Mouse (Mus musculus): ENCODE results near the gene Grik2.
"Not testable (repeated sequence)": the region's sequence is repeated elsewhere in the genome, so short reads cannot be mapped to it uniquely, and the experiment has no call there.

Grik2 gene

DNA sequence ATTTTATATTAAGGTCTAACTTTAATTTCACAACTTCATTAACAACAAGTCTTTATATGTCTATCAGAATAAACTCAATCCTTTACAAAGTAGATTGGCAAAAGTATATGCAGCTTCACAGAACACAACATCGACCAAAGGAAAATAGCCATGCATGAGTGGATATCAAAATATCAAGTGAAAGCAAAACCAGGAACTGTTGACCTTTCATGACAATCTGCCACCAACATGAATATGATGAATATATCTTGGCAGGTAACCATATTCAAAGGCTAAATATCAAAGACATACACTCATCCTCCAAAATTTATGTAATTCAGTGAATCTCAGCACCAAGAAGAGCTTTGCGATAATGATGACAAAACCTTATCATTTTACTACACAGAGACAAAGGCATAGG lies 141.4 kb downstream of the Grik2 start:
- no peak for DNase-seq (ENCODE audit: low spot score)

DNA sequence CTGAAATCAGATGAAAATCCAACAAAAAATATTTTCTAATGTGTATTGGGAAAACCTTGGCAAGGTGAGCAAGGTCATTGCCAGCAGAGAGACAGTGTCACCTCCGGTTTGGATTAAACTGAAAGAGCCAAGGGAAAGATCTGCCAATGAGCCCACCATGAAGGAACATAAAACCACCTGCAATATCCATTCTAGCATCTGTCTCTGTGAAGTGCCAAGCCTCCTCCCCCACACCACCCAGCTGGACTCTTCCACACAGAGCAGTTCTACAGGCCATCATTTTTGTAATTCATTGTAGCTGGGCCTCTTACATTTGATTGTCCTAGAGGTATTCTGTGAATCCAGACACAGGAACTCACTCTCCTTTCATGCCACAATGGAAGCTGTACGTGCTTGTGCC lies 148.7 kb downstream of the Grik2 start:
- DNase-seq (ENCODE audit: low spot score) = no peak

DNA sequence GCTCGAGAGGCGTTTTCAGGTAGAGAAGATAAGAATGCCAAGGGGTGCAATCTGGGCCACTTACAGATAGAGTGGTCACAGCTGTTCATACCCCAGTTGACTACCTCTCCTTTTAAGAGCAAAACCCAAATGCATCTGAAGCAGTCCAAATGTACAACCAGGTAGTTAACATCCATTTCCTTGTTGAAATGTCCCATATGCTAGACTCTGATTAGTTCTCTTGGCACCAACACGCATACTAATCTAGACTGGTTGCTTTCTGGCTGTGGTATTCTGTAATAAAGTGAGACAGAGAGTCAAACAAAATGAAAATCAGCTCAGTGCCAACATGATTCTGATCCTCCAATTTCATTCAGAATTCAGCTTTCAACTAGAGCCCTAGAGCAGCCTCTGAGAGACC lies 164.6 kb downstream of the Grik2 start:
- no peak for DNase-seq (ENCODE audit: low spot score)

DNA sequence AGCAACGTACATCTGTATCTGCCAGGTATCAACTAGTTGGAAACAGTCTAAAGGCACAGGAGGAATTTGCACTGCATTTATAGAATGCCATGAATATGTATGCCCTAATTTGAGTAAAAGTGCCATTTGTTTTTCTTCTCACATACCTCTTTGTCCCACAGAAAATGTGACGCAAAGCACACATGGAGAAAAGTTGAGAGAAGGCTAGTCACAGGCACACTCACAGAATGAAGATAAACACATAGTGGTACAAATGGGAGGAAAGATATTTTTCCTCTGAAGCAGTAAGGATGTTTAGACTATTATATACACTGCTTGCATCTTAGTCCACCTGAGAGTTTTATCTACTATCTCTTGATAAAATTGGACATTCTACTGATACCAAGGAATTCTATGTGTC lies 190.9 kb downstream of the Grik2 start:
- no peak for DNase-seq (ENCODE audit: low spot score)

DNA sequence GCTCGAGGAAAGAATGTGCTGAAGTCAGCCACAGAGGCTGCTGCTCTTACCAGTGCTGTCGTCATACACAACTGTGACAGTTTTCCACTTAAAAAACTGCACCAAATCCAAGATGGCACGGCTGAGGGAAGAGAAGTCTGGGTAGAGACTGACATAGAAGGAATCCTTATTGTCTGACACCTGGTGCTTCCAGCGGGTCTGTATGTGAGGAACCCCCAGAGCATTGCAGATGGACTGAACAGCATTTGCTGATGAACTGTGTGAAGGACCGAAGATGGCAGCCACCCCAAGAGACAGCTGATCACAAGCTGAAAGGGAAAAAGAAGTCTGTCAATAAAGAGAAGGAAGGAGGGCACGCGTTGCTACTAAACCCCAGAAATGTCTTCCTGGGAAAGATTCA lies 215.1 kb downstream of the Grik2 start:
- DNase-seq (ENCODE audit: low spot score) = no peak

DNA sequence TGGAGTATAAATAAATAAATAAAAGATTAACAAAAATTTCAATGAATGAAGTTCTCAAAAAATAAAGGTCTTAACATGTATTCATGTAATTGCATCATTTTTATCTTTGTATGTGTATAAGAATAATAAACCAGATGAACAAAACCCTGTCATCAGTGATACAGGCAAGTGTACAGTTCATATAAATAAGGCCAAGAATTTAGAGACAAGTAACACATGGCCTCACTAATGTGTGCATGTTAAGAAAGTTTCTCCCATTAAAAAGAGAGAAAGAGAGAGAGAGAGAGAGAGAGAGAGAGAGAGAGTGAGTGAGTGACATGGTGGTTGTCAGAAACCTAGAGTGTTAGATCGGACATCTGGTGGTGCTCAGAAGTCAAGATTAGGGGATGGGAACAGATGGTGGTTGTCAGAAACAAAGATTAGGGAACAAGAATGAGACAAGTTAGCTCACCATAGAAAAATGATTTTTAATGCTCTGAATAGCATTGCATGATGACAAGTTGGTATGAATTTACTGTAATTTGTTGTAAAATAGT lies 228.6 kb downstream of the Grik2 start:
- no peak for DNase-seq (ENCODE audit: low spot score)

DNA sequence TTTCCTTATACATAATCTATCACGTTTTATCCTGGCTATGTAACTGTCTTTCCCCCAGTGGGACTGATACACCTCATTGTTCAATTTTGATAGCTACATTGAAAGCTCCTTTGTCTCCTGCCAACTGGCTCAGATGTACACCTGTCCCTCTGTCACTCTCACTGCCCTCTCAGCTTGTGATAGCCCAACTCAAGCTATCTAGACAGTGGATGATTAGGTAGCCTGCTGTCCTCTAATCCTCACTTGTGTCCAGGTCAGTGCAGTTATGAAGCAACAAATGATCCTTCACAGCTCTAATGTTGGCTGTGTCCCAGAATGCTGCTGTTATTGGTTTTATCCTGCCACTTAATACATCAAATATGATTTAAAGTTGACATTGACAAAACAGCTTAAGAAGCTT lies 246.3 kb downstream of the Grik2 start:
- no peak for DNase-seq (ENCODE audit: low spot score)

DNA sequence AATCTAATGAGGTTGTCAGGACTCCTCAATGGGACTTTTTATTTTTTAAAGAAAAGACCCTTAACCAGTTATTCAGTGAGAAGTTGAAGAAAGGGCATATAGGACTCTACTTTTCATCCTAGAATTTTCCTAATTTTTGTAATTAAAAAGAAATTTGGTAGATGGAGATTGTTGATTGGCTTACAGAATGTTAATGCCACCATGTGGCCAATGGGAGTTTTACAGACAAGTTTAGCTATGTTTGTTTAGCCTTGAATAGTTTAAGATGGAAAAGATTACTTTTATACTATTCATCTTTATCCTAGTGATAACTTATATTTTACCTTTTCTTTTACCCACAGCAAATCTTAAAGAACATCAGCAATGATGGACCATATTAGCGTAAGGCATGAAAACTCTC lies 268.8 kb downstream of the Grik2 start:
- no peak for DNase-seq (ENCODE audit: low spot score)

DNA sequence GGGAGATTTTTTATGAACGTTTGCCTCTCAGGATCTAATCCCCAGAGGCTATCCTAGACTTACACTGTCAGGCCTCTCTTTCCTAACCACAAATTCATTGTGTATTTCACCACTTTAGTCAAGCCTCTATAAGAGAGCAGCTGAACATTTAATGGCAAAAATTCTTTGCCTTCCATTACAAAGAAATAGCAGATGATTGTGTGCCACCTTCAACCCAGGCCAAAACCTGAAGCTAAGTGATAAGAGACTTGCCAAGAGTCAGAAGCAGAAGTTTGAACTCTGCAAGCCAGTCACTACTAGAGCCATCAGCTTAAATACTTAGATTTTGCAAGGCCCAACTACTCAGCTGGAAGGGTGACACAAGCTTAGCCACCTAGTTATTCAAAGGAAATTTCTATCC lies 287.9 kb downstream of the Grik2 start:
- DNase-seq (ENCODE audit: low spot score) = no peak

DNA sequence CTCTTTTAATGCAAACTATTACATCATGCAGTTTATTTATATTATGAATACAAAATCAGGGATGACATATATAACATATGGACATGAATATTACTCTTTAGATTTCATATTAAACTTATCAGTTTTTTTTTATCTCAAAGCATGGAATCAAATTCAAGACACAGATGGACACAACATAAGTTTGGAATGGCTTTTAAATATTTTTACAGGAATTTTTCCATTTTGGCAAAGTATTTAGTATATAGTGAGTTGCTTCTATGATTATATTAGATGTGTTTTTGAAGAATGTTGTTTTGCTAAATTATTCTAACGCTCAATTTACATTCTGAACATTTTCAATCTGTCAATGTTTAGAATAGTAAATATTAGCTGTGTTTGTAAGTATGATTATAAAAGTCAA lies 291.3 kb downstream of the Grik2 start:
- DNase-seq (ENCODE audit: low spot score) = no peak

DNA sequence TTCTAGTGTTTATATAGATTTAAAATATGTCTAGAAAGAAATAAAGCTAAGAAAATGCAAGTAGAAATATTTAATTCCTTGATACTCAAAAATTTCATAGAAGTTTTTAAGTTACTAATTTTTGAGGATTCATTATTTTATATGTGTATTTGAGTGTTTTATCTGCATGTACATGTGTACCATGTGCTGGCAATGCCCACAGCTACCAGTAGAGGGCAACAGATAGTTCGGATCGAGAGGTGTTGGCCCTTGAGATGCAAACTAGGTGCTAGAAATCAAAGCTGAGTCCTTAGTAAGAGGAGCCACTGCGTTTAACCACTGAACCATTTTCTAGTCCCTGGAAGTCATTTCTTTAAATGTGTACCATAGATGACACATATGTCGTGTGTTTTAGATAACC lies 307.1 kb downstream of the Grik2 start:
- DNase-seq (ENCODE audit: low spot score) = no peak

DNA sequence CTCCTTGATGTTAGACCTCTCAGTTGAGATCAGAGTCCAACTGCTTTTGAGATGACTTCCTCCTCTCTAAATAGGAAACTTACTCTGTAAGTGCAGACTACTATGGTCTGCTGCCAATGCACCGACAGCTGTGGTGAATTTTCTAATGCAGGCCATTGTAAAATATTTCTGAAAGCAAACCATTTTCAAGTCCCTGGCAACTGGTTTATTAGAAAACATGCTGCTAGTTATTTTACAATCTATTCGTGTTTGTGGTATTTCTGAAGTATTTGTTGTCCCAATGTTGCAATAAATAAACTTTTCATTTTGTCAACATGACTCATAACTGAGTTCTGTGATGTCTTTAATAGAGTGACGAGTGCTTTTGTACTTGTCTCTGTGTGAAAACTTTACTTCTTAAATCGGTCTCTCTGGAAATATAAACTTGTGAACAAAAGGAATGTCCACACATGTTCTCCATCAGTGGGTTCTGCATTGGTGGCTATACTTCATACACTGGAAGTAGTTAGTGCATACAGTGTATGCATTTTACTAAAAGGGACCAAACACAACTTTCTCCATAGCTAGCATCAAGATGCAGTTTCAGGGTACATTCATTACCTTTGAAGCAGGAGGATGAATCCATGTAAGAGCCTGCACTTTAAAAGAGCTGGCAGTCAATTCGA lies 308.3 kb downstream of the Grik2 start:
- DNase-seq (ENCODE audit: low spot score) = no peak

DNA sequence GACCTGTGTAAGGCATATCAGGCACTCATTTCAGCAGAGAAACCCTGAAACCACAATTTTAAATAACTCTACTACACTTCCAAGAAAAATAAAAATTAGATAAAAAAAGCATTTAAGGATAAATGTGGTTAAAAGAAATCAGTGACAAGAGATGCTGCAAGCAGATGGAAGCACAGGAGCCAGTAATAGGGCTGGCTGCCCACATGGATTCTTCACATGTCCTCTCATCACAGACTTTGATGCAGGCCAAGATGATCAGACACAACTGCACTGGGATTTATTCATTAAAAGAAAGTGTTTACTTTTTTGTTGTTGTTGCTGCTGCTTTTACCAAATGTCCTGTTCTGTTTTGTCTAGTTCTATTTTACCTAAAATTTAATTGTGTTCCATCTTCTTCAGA lies 315.0 kb downstream of the Grik2 start:
- no peak for DNase-seq (ENCODE audit: low spot score)

DNA sequence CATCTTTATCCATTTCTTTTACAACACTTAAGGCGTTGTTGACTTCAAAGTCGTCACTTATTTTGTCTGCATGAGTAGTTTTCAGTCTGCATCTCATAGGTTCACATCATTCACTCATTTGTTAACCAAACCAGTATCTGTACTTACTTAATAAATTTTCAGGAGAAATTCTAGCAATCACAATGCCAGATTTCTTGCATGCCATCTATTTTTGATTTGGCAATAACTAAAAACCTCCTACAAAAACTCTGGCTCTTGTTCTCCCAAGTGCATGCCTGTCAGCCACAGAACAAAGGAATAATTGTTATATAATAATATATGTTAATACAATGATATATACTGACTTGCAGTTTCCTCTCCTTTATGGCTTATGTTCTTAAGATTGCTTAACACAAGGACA lies 331.8 kb downstream of the Grik2 start:
- no peak for DNase-seq (ENCODE audit: low spot score)

DNA sequence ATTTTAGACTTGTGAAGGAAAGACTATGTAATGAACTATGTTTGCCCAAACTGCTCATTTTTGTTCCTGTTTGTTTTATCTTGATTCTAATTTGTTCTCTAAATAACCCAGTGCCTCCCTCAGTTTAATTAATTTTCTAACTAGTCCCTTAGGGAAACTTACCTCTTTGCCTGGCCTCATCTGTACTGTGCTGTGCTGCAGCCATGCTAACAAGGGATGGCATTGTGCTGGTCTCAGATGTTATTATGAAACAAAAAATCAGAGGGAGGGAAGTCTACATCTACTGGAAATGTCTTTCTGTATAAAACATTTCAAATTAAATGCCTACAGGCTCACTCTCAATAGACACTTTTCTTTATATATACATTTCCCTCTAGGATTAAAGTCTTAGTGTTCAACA lies 335.0 kb downstream of the Grik2 start:
- no peak for DNase-seq (ENCODE audit: low spot score)

DNA sequence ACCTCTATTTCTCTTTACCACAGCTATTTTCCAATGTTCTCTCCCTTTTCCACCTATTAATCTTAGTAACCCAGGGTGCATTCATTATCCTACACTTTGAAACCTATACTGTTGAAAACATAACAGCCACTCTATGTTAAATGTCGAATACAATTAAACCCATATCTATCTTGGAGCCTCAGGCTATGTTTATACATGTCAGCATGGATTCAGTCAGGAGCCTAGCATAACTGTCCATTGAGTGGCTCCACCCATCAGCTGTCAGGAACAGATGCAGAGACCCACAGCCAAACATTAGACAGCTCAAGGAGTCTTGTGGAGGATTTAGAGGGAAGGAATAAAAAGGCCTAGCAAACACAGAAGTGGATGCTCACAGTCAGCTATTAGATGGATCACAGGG lies 347.2 kb downstream of the Grik2 start:
- no peak for DNase-seq (ENCODE audit: low spot score)

DNA sequence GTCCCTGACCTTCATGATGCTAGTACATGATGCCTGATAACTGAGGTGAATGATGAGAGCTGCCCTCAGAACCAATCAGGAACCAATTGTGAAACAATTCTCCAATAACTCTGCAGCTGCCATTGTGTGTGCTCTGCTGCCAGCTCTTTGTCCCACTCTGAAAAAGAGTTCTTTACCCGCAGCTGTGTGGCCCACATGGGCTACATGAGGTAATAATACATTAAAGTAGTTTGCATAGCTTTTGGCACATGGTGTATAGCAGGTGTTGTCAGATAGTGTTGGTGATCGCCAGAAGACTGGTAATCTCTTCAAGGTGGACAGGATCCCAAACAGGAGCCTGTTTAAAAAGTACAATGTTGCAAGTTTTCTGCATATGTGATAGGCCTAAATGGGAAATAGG lies 351.5 kb downstream of the Grik2 start:
- no peak for DNase-seq (ENCODE audit: low spot score)

DNA sequence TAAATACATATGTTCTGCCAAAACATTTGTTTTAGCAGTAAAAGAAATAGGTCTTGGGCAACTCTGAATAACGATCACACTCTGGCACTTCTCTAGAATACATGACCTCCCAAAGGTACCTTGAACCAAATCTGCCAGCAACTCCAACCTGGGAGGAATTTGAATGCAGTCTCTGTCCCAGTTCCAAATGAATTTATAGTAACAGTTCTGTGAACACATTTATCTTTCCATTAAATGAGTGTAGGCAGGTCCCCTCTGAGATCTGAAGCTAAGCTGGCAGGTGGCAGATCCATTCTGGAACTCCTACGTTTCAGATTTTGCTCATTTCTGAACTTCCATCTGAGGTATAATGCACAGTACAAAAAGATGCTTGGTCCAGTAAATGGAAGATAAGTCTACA lies 352.3 kb downstream of the Grik2 start:
- no peak for DNase-seq (ENCODE audit: low spot score)

DNA sequence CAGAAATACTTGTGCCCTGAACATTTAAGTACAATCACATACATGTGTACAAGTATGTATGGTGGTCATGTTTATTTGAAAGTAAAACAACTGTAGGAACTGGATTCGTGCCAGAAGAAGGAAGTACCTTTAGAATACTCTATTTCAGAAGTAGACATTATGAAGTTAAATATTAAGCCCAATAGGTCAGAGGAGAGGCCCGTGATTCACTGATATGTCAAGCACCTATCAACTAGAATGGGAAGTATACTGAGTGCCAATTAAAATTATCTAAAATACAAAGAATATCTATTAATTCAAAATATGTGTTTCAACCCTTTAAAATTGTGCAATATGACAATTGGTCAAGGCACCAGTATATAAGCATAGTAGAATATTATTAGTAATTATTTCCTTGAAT lies 355.7 kb downstream of the Grik2 start:
- DNase-seq (ENCODE audit: low spot score) = no peak

DNA sequence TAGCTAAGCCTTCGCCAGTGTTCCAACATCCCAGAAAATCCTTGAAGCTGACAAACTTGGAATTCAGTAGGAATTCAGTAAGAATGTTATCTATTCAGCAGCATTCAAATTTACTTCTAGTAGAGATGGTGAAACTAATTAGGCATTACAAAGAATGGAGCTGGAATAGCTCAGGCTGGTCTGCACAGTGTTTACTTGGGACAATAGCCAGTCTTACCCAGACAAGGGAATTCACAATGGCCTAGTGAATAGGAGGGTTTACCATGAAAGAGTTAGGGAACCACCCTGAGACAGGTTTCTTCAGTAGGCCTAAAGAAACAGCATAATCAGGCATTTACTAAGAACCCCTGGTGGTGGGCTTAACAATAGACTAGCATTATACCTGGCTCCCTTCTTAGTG lies 371.4 kb downstream of the Grik2 start:
- DNase-seq (ENCODE audit: low spot score) = not testable (repeated sequence)

DNA sequence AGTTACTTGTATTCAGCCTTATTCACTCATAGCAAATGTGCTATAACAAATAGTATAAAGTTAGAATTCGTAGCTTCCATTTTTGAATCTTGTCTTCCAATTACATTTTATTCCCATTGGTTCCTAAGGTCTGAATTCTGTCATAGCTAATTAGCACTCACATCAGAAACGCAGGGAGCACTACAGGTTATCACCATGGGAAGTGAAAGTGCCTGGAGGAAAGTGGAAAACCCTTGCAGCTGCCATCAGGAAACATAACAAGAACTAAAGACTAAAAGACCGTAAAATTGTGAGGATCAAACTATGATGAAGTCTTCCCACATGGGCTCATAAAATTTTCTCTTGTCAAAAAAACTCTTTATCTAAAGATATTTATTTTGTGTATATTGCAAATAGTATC lies 405.6 kb downstream of the Grik2 start:
- no peak for DNase-seq (ENCODE audit: low spot score)

DNA sequence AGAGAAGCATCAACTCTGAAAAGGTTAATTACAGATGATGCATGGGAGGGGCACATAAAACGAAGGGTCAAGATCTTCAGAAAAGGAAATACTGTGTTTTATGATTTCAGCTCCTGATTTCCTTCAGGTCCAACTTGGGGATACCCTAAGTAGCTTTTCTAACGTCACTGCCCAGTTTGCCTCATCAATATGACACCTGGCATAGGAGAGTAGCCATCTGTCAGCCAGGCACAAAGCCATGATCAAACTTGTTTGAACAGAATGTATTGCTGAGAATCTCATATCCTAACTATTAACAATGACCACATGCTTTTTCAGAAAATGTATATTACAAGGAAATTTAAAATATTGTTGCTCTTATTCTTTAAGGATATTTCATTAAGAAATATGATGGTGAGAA lies 406.7 kb downstream of the Grik2 start:
- DNase-seq (ENCODE audit: low spot score) = no peak

DNA sequence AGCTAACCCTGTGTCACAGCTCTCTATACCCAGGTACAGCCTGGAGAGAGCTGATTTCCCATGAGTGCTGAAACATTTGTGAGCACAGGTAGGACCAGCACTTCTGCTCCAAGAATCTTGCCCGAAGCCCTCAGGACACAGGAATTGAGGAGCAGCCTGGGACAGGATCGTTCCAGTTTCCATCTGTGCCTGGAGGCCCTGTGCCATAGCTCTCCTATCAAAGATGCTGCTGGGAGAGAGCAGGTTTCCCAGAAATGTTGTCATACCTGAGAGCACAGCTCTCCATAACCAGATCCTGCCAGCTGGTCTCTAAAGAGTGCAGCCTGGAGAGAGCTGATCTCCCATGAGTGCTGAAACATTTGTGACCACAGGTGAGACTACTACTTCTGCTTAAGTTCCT lies 420.0 kb downstream of the Grik2 start:
- DNase-seq (ENCODE audit: low spot score) = no peak

DNA sequence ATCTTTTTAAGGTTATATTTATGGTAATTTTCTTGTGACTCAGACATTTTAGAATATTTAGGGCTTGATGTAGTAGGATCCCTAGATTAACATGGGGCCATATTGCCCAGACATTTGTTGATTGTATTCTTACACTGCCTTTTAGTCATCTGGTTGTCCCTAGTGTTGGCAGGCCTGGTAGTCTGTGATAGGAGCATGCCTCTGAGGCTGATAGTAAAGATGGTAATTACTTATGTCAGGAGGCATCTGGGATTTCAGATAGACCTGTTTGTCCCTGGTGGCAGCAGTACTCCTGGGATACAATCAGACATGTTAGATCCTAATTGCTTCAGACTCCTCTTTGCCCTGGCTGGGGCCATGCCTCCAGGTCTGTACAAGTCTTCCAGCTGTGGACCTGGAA lies 423.3 kb downstream of the Grik2 start:
- no peak for DNase-seq (ENCODE audit: low spot score)

DNA sequence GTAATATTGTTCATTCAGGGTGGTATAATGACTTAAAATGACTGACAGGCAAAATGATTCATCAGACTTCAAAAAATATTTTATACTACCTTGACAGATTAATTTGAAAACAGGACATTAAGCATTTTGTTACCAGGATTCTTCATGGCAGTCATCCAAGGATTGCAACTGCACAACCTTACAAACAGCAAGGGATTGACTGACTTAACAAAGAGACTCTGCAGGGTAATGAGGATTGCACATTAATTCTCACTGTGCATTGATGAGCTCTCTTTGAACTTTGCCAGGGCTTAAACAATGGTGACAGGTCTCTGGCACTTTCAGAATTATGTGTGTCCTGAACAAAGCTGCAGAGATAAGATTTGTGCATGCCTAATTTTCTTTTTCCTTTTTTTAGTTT lies 466.2 kb downstream of the Grik2 start:
- DNase-seq (ENCODE audit: low spot score) = no peak

Measured in yolk sac, embryonic 10.5 days (tissue).